Mouse (Mus musculus): ENCODE results near the gene Myof.

Gene Myof

GRCm38 (mm10) chr19:37946696-37947095, 96.7 kb downstream of the Myof start:
- peak; percentile 11 for DNase-seq (ENCODE audit: low spot score)

GRCm38 (mm10) chr19:37946053-37946452, 97.3 kb downstream of the Myof start:
- DNase-seq (ENCODE audit: low spot score): no peak

- DNase-seq (ENCODE audit: low spot score): no peak
Observed at GRCm38 (mm10) chr19:37939203-37939602, 104.2 kb downstream of the Myof start.

GRCm38 (mm10) chr19:37937092-37937491, 106.3 kb downstream of the Myof start:
- DNase-seq (ENCODE audit: low spot score): no peak

GRCm38 (mm10) chr19:37934640-37935039, 108.7 kb downstream of the Myof start:
- DNase-seq (ENCODE audit: low spot score): no peak

- DNase-seq (ENCODE audit: low spot score): no peak
Observed at GRCm38 (mm10) chr19:37932198-37932597, 111.2 kb downstream of the Myof start.

GRCm38 (mm10) chr19:37927911-37928310, 115.5 kb downstream of the Myof start:
- no peak for DNase-seq (ENCODE audit: low spot score)

GRCm38 (mm10) chr19:37925323-37925722, 118.1 kb downstream of the Myof start:
- DNase-seq (ENCODE audit: low spot score): no peak

- DNase-seq (ENCODE audit: low spot score): no peak
Observed at GRCm38 (mm10) chr19:37924266-37924665, 119.1 kb downstream of the Myof start.

GRCm38 (mm10) chr19:37921098-37921497, 122.3 kb downstream of the Myof start:
- no peak for DNase-seq (ENCODE audit: low spot score)

GRCm38 (mm10) chr19:37918515-37918932, 124.9 kb downstream of the Myof start:
- DNase-seq (ENCODE audit: low spot score): no peak

GRCm38 (mm10) chr19:37914261-37914660, 129.1 kb downstream of the Myof start:
- DNase-seq (ENCODE audit: low spot score): no peak

GRCm38 (mm10) chr19:37912501-37912900, 130.9 kb downstream of the Myof start:
- no peak for DNase-seq (ENCODE audit: low spot score)

- peak; percentile 12 for DNase-seq (ENCODE audit: low spot score)
Observed at GRCm38 (mm10) chr19:37909830-37910261, 133.5 kb downstream of the Myof start.

GRCm38 (mm10) chr19:37907451-37908320, 135.7 kb downstream of the Myof start:
- peak; percentile 61 for DNase-seq (ENCODE audit: low spot score)

GRCm38 (mm10) chr19:37906916-37907315, 136.5 kb downstream of the Myof start:
- no peak for DNase-seq (ENCODE audit: low spot score)

- no peak for DNase-seq (ENCODE audit: low spot score)
Observed at GRCm38 (mm10) chr19:37896081-37896480, 147.3 kb downstream of the Myof start.

- DNase-seq (ENCODE audit: low spot score): no peak
Observed at GRCm38 (mm10) chr19:37891006-37891405, 152.4 kb downstream of the Myof start.

- DNase-seq (ENCODE audit: low spot score): peak; percentile 71
Observed at GRCm38 (mm10) chr19:37886355-37887120, 156.8 kb downstream of the Myof start.

- no peak for DNase-seq (ENCODE audit: low spot score)
Observed at GRCm38 (mm10) chr19:37881431-37882081, 161.8 kb downstream of the Myof start.

- DNase-seq (ENCODE audit: low spot score): no peak
Observed at GRCm38 (mm10) chr19:37877511-37878167, 165.7 kb downstream of the Myof start.

Data from layer of hippocampus, adult 11-12 months (tissue).